Mouse (Mus musculus): ENCODE results near the gene Sult1a1. TPM values are rescaled to one million over a fixed set of nuclear protein-coding genes. Genes with fewer than 3 reads are reported as not detected.
A peak's percentile ranks its signal among the peaks of the same experiment; 100 is the strongest.

Gene Sult1a1
- total and polyA plus RNA-seq, 2 experiments, result 566 to 727 TPM

DNA sequence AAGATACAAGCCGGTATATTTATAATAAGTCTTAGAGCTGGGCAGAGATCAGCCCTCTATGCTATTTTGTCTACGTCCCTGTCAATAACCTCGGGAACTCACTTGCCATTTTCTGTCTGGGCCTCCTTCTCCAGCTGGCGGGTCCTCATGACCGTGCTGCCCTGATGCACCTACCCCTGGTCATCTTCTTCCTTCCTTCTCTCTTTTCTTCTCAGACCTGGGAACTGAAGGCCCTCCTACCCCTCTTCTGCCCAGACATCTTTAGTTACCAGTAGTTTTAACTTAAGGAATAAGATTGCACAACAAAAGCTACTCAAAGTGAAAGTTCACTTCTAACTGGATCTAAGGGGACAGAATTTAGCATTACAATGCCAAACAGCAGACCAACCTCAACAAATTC, 3.5 kb upstream of the Sult1a1 start:
- Histone ChIP-seq H3K27me3 (ENCODE audit: control insufficient read depth, insufficient read depth, low read length) (no peaks in the 10 kb centered on the region), H3K36me3 (ENCODE audit: control insufficient read depth, insufficient read depth, low read length) (0 out of 2 replicates have a peak, but pooled peaks cover 2% of the 10 kb centered on the region), H3K27ac (replicated peaks; ENCODE audit: insufficient read depth, low read depth, low read length) (peak overlapping the region; percentile 54), H3K4me3 (ENCODE audit: insufficient read depth, low read depth, low read length) (no peak overlapping the region), H3K9ac (ENCODE audit: low read depth, low read length) (no peak overlapping the region), H3K4me1 (ENCODE audit: control insufficient read depth, insufficient read depth, low read length) (peaks cover 41% of the 10 kb centered on the region), H3K79me2 (ENCODE audit: control insufficient read depth, insufficient read depth, low read length) (no peaks in the 10 kb centered on the region; the same call in 1 of the 2 replicates)
- no peak for DNase-seq (ENCODE audit: extremely low read depth, low read depth, low spot score)
- 51% methylated on average over 5 of the region's 5 CpGs for WGBS
- TF ChIP-seq CTCF (IDR thresholded peaks at IDR 0.05; ENCODE audit: low read depth, low read length) (no peak), POLR2A (IDR thresholded peaks at IDR 0.05; ENCODE audit: extremely low read depth, insufficient read depth, low read length) (no peak)

DNA sequence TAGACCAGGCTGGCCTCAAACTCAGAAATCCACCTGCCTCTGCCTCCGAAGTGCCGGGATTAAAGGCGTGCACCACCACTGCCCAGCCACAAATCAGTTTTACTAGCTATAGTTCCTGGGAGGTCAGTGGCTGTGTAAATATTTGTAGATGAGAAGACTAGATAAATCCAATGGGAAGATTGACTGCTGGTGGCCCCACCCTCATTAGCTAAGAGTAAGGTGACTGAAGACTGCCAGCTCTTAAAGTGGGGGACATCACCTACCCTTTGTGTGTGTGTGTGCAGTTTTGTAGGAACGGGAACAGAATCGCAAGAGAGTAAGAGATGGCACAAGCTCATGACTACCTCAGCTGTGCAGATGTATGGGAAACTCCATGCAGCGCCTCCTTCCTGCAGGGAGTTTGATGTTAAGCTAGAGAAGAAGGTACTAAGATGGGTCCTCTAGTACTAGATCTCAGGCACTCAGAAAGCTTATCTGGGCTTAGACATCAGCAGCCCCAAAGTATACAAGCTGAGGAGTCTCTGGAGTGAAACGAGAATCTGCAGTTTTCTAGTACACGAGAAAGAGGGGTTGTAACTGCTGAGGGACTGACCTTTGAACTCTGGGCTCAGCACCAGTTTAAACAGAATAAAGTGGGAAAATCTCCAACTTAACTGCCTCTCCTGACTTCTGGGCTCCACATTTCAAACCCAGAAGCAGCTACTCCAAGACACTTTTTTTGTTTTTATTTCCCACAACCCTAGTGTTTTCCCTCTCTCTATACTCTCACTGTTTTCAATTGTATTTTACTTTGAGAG, 2.5 kb upstream of the Sult1a1 start:
- H3K36me3 ChIP-seq (ENCODE audit: control insufficient read depth, insufficient read depth, low read length), result peaks cover 6% of the 10 kb centered on the region
- peak overlapping the region; percentile 8; the same call in 1 of the 2 replicates for H3K4me3 ChIP-seq (ENCODE audit: insufficient read depth, low read depth, low read length)
- DNase-seq (ENCODE audit: extremely low read depth, low read depth, low spot score), result peak; percentile 94
- H3K9ac ChIP-seq (ENCODE audit: low read depth, low read length), result peak overlapping the region; percentile 74
- no peak for TF ChIP-seq CTCF (IDR thresholded peaks at IDR 0.05; ENCODE audit: low read depth, low read length)
- no peak for TF ChIP-seq POLR2A (IDR thresholded peaks at IDR 0.05; ENCODE audit: extremely low read depth, insufficient read depth, low read length)
- H3K27me3 ChIP-seq (ENCODE audit: control insufficient read depth, insufficient read depth, low read length), result no peaks in the 10 kb centered on the region
- H3K4me1 ChIP-seq (ENCODE audit: control insufficient read depth, insufficient read depth, low read length), result peaks cover 46% of the 10 kb centered on the region
- peak overlapping the region; percentile 100 for H3K27ac ChIP-seq (replicated peaks; ENCODE audit: insufficient read depth, low read depth, low read length)
- H3K79me2 ChIP-seq (ENCODE audit: control insufficient read depth, insufficient read depth, low read length), result no peaks in the 10 kb centered on the region; the same call in 1 of the 2 replicates
- 25% methylated on average over 8 of the region's 8 CpGs for WGBS

DNA sequence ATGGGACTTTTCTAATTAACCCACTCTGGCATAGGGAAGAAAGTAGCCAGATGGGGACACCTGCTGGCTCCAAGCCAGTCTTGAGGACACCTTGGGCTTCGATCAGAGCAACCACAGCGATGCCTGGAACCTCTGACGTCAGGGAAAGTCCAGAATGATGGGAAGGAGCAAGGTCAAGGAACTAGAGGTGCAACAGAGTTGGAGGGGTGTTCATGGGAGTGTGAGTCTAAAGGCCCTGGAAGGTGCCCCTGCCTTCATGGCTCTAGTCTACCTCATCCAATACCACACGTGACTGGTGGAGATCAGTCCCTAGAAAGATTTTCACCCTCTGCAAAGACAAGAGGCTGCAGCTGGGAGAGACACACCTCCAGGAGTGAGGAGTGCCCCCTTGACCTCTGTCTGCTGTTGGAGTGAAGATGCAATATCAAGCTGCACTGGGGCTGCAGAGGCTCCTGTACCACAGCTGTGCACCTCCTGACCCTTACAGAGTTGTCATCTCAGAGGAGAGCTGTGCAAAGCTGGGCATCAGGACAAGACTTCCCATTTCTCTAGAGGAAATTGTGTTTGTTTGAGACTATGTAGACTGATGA, 494 bp upstream of the Sult1a1 start:
- WGBS, result 14% methylated on average over 4 of the region's 4 CpGs

DNA sequence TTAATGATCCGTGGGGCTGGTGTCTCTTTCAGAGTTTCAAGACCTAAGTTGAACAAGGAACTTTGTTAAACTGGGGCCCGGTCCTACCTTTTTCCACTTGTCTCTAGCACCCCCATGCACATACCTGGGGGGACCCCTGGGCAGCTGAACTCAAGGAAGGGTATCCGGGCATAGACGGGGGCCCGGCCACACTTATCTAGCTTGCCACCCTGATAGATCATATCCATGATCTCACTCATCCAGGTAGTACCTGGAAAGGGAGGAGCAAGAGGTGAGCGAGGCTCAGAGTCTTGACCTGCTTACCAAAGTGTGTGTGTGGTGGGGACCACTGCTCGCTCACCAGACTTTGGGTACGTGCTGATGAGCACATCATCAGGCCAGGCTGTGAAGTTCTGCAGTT, 1.1 kb downstream of the Sult1a1 start:
- no peaks in the 10 kb centered on the region; the same call in 1 of the 2 replicates for H3K79me2 ChIP-seq (ENCODE audit: control insufficient read depth, insufficient read depth, low read length)
- H3K36me3 ChIP-seq (ENCODE audit: control insufficient read depth, insufficient read depth, low read length), result peaks cover 25% of the 10 kb centered on the region
- peaks cover 32% of the 10 kb centered on the region for H3K4me1 ChIP-seq (ENCODE audit: control insufficient read depth, insufficient read depth, low read length)
- H3K27me3 ChIP-seq (ENCODE audit: control insufficient read depth, insufficient read depth, low read length), result no peaks in the 10 kb centered on the region
- H3K4me3 ChIP-seq (ENCODE audit: insufficient read depth, low read depth, low read length), result peak overlapping the region; percentile 65
- 68% methylated on average over 8 of the region's 8 CpGs for WGBS
- peak overlapping the region; percentile 68 for H3K9ac ChIP-seq (ENCODE audit: low read depth, low read length)
- TF ChIP-seq POLR2A (IDR thresholded peaks at IDR 0.05; ENCODE audit: extremely low read depth, insufficient read depth, low read length) (no peak), CTCF (IDR thresholded peaks at IDR 0.05; ENCODE audit: low read depth, low read length) (no peak)
- no peak for DNase-seq (ENCODE audit: extremely low read depth, low read depth, low spot score)
- peak overlapping the region; percentile 98 for H3K27ac ChIP-seq (replicated peaks; ENCODE audit: insufficient read depth, low read depth, low read length)

More for the DNA sequence above, 494 bp upstream of the Sult1a1 start:
- Histone ChIP-seq H3K9ac (ENCODE audit: low read depth, low read length) (peak overlapping the region; percentile 23), H3K4me1 (ENCODE audit: control insufficient read depth, insufficient read depth, low read length) (peaks cover 40% of the 10 kb centered on the region), H3K27me3 (ENCODE audit: control insufficient read depth, insufficient read depth, low read length) (no peaks in the 10 kb centered on the region), H3K27ac (replicated peaks; ENCODE audit: insufficient read depth, low read depth, low read length) (peak overlapping the region; percentile 98), H3K4me3 (ENCODE audit: insufficient read depth, low read depth, low read length) (no peak overlapping the region), H3K36me3 (ENCODE audit: control insufficient read depth, insufficient read depth, low read length) (peaks cover 23% of the 10 kb centered on the region), H3K79me2 (ENCODE audit: control insufficient read depth, insufficient read depth, low read length) (no peaks in the 10 kb centered on the region; the same call in 1 of the 2 replicates)
- TF ChIP-seq POLR2A (IDR thresholded peaks at IDR 0.05; ENCODE audit: extremely low read depth, insufficient read depth, low read length), result no peak
- TF ChIP-seq CTCF (IDR thresholded peaks at IDR 0.05; ENCODE audit: low read depth, low read length), result no peak
- no peak for DNase-seq (ENCODE audit: extremely low read depth, low read depth, low spot score)

DNA sequence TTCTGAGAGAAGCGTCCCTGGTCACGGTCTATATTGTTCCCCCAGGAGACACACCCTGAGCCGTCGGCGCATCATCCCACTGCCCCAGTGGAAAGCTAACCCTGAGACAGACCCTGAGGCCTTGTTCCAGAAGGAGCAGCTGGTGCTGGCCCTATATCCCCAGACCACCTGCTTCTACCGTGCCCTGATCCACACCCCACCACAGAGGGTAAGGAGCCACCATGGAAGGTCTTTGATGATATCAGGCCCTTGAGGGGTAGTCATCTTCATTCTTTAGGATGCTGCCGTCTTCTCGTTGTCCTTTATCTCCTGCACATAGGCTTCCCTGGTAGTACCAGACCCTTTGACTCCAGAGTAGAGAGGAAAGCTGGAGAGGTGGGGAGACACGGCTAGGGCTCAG, 4.1 kb downstream of the Sult1a1 start:
- no peaks in the 10 kb centered on the region for H3K27me3 ChIP-seq (ENCODE audit: control insufficient read depth, insufficient read depth, low read length)
- H3K9ac ChIP-seq (ENCODE audit: low read depth, low read length), result no peak overlapping the region
- DNase-seq (ENCODE audit: extremely low read depth, low read depth, low spot score), result no peak
- no peak overlapping the region for H3K27ac ChIP-seq (replicated peaks; ENCODE audit: insufficient read depth, low read depth, low read length)
- no peak overlapping the region for H3K4me3 ChIP-seq (ENCODE audit: insufficient read depth, low read depth, low read length)
- peaks cover 25% of the 10 kb centered on the region for H3K4me1 ChIP-seq (ENCODE audit: control insufficient read depth, insufficient read depth, low read length)
- peaks cover 25% of the 10 kb centered on the region for H3K36me3 ChIP-seq (ENCODE audit: control insufficient read depth, insufficient read depth, low read length)
- no peaks in the 10 kb centered on the region; the same call in 1 of the 2 replicates for H3K79me2 ChIP-seq (ENCODE audit: control insufficient read depth, insufficient read depth, low read length)
- no peak for TF ChIP-seq CTCF (IDR thresholded peaks at IDR 0.05; ENCODE audit: low read depth, low read length)
- TF ChIP-seq POLR2A (IDR thresholded peaks at IDR 0.05; ENCODE audit: extremely low read depth, insufficient read depth, low read length), result no peak
- 97% methylated on average over 9 of the region's 9 CpGs for WGBS

All from liver, adult 2 months (tissue).